Mouse (Mus musculus) midbrain, embryonic 16.5 days (tissue): ENCODE data around the gene Vezf1. TPM values are rescaled to one million over a fixed set of nuclear protein-coding genes. Genes with fewer than 3 reads are reported as not detected.

Source experiments
- ATAC-seq: fragments of 200-750 bp; cut with Nextera tagmentation; 2 replicates; pipeline ENCODE4 v1.8.0; 2017; ENCODE audit warnings: moderate TSS enrichment
- H3K27ac ChIP-seq: fragments of 300-500 bp; sonication (generic); 2 replicates; pipeline ENCODE4 v1.5.1; 2014; ENCODE audit warnings: mild to moderate bottlenecking, low read length, mixed read lengths
- H3K27me3 ChIP-seq: fragments of 300-500 bp; sonication (generic); 2 replicates; pipeline ENCODE4 v1.6.1; 2014; ENCODE audit warnings: low read depth, low read length, mixed read lengths; ENCODE audit not compliant: control insufficient read depth, insufficient read depth
- H3K36me3 ChIP-seq: fragments of 300-500 bp; sonication (generic); 2 replicates; pipeline ENCODE4 v1.6.1; 2014; ENCODE audit warnings: mild to moderate bottlenecking, low read length, moderate library complexity, mixed read lengths; ENCODE audit not compliant: control insufficient read depth, insufficient read depth
- H3K4me1 ChIP-seq: fragments of 300-500 bp; sonication (generic); 2 replicates; pipeline ENCODE4 v1.6.1; 2014; ENCODE audit warnings: mild to moderate bottlenecking, low read length, mixed read lengths; ENCODE audit not compliant: control insufficient read depth, insufficient read depth
- H3K4me2 ChIP-seq: fragments of 300-500 bp; sonication (generic); 2 replicates; pipeline ENCODE4 v1.6.1; 2014; ENCODE audit warnings: mild to moderate bottlenecking, low read length, mixed read lengths
- H3K4me3 ChIP-seq: fragments of 300-500 bp; sonication (generic); 2 replicates; pipeline ENCODE4 v1.5.1; 2014; ENCODE audit warnings: low read depth, mild to moderate bottlenecking, low read length, moderate library complexity, mixed read lengths
- H3K9ac ChIP-seq: fragments of 300-500 bp; sonication (generic); 2 replicates; pipeline ENCODE4 v1.6.1; 2014; ENCODE audit warnings: low read depth, low read length, mixed read lengths
- H3K9me3 ChIP-seq: fragments of 300-500 bp; sonication (generic); replicated peaks from 2 replicates; pipeline ENCODE4 v1.6.1; 2014; ENCODE audit warnings: mild to moderate bottlenecking, low read length, mixed read lengths; ENCODE audit not compliant: control insufficient read depth, poor library complexity, severe bottlenecking
- WGBS: fragments of 180-500 bp; shearing (Covaris S2); extraction: QIAGEN DNeasy Blood & Tissue Kit; methylation state at CpG from one replicate; pipeline ENCODE4 v1.1.7; 2014; 5-methylcytosine and 5-hydroxymethylcytosine counted together
- polyA plus RNA-seq: library from polyadenylated mRNA; unstranded; fragments of >200 nt; fragmentation: Nextera tagmentation; extraction: Ambion mirVana; gene quantifications from 2 replicates; pipeline ENCODE4 v1.2.1, GENCODE M21; 2015

The Vezf1 gene
- polyA plus RNA-seq, result 39.5 and 47.4 TPM in 2 replicates

DNA sequence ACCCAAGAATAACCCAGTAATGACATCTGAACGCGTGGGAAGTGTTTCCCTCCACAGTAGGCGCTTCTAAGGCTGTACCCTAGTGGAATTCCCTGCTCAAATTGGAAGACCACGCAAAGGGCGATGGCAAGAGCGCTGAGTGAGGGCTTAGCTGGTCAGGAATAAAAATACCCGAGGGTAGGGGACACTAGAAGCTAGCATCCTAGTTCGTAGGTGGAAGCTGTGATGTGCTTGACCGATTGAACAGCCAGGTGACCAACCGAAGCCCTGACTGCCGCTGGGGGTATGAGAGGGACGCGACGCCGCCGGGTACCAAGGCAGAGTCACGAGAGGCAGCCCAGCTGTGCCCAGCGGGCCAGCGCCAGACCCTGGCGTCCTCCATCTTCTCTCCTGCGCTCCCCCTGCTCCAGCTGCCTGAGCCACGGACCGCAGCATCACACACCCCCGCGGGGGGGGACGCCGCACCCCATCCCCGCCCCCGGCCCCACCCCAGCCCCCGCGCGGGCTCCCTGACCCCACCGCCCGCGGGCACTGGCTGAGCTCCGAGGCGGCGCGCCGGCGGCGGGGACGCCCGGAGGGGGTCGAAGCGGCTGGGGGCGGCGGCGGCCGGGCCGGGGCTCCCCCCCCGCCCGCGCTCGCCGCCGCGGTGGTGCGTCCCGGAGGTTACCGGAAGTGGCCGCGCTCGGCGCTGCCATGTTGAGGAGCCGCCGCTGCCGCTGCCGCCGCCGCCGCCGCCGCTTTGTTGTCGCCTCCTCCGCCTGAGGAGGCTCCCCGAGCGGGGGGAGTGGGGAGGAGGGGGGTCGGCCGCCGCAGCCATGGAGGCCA lies at the start of gene Vezf1:
Vezf1 (plus strand) TSS at position 694 of the 825 bp plus-strand sequence.
- under 1% methylated on average over 19 of the region's 81 CpGs for WGBS
- H3K9me3 ChIP-seq, result no peaks in the 10 kb centered on the region
- H3K36me3 ChIP-seq, result no peaks in the 10 kb centered on the region
- H3K27ac ChIP-seq, result peak within 1 kb of the TSS; percentile 98
- H3K4me2 ChIP-seq, result peak within 1 kb of the TSS; percentile 82
- no peaks in the 10 kb centered on the region for H3K27me3 ChIP-seq
- H3K4me1 ChIP-seq, result peaks cover 38% of the 10 kb centered on the region
- peak within 1 kb of the TSS; percentile 97 for H3K4me3 ChIP-seq
- peak within 1 kb of the TSS; percentile 97 for H3K9ac ChIP-seq
- peak; percentile 90 for ATAC-seq

DNA sequence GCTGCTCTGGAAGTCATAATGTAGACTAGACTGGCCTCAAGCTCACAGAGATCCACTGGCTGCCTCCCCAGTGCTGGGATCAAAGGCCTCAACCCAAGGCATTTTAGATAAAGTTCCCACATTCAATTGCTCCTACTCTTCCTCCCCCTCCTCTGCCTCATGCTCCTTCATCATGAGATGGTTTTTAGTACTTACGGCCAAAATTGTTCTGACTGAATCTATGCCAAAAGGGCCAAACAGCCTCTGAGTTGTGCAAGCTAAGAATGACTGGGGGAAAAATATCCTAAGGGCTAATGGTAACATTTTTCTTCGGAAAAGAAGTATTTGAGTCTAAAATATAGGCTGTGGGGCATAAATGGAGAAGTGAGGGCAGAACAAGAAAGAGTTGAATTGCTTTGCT lies 44.1 kb upstream of the Vezf1 start:
- Histone ChIP-seq H3K4me3 (no peak overlapping the region), H3K4me1 (no peaks in the 10 kb centered on the region), H3K4me2 (no peak overlapping the region), H3K9me3 (no peaks in the 10 kb centered on the region), H3K27ac (no peak overlapping the region), H3K36me3 (no peaks in the 10 kb centered on the region), H3K27me3 (no peaks in the 10 kb centered on the region), H3K9ac (no peak overlapping the region)
- WGBS, result 90% methylated on average over 2 of the region's 2 CpGs
- ATAC-seq, result no peak

DNA sequence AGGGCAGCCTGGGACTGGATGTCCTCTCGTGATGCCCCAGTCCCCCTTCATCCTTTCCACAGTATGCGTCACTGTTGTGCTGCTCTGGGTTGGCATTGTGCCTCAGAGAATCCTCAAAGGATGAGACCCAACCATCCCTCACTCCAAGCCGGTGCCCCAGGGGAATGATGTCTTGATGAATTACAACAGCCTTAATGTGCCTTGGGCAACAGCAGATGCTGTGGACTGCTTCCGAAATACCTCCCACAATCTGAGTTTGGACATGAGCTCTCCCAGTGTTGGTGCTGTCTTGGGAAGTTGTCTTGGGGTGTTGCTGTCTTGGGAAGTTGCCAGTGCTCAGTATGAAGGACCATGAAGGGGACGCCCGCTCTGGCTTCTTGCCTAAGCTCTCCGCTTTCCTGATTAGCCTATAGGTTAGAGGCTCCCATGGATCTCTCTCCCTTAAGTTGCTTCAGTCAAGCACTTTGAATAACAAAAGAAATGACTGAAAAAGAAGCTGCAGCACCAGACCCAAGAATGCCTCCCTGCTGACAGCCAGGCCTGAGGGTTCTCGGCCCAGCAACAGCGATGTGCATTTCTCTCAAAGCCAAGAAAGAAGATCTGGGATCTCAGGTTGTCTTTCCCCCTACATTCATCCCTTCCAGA lies 40.6 kb upstream of the Vezf1 start:
- H3K27me3 ChIP-seq, result no peaks in the 10 kb centered on the region
- H3K4me1 ChIP-seq, result no peaks in the 10 kb centered on the region
- ATAC-seq, result no peak
- no peak overlapping the region for H3K27ac ChIP-seq
- no peak overlapping the region for H3K4me2 ChIP-seq
- no peak overlapping the region for H3K4me3 ChIP-seq
- H3K36me3 ChIP-seq, result no peaks in the 10 kb centered on the region
- H3K9ac ChIP-seq, result no peak overlapping the region
- WGBS, result 33% methylated on average over 9 of the region's 9 CpGs
- no peaks in the 10 kb centered on the region for H3K9me3 ChIP-seq

DNA sequence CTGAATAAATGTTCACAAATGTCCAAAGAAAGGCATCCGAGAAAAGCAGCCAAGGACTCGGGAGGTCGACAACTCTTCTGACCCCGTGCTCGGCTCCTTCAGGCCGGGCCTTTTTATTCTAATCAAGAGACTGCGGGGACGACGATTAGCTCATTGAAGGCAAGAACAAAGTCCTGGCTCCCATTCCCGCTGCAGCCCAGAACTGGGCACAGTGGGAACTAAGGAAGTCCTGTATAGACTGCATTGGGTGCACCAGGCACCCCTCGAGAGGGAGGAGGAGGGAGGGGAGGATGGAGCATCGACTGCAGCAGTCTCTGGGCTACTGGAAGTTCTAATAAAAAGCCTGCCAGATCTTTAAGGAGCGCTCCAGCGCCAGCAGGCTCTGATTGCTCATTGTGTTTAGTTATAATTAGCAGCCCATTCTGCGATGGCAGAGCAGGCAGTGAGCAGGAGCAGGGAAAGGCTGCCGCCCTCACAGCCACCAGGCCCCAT lies 39.8 kb upstream of the Vezf1 start:
- WGBS, result 6% methylated on average over 16 of the region's 16 CpGs
- no peak overlapping the region for H3K27ac ChIP-seq
- ATAC-seq, result peak; percentile 39; the same call in 1 of the 2 replicates
- no peak overlapping the region for H3K4me2 ChIP-seq
- no peaks in the 10 kb centered on the region for H3K9me3 ChIP-seq
- H3K9ac ChIP-seq, result no peak overlapping the region
- no peaks in the 10 kb centered on the region for H3K27me3 ChIP-seq
- H3K4me3 ChIP-seq, result no peak overlapping the region
- H3K4me1 ChIP-seq, result no peaks in the 10 kb centered on the region
- H3K36me3 ChIP-seq, result no peaks in the 10 kb centered on the region; the same call in 1 of the 2 replicates

DNA sequence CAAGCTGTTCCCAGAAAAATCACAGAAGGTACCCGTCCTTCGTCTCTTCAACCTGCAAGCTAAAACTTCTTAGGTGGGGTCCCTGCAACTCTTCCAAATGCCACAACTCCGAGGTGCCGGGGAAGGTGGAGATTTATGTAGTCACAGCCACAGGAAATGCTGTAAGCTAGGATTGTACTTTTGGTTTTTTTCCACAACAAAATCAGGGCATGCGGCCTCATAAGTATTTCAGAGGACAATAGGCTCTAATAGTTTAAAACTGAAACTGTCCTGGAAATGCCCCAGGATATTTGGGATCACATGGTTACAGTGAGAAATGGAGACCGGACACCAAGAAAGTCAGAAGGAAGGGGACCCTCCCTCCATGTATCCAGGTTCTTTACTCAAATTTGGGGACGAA lies 37.9 kb upstream of the Vezf1 start:
- Histone ChIP-seq H3K9me3 (no peaks in the 10 kb centered on the region), H3K4me3 (no peak overlapping the region), H3K9ac (no peak overlapping the region), H3K4me2 (no peak overlapping the region), H3K4me1 (no peaks in the 10 kb centered on the region), H3K27me3 (no peaks in the 10 kb centered on the region), H3K27ac (no peak overlapping the region), H3K36me3 (no peaks in the 10 kb centered on the region; the same call in 1 of the 2 replicates)
- WGBS, result 90% methylated on average over 7 of the region's 7 CpGs
- ATAC-seq, result no peak

DNA sequence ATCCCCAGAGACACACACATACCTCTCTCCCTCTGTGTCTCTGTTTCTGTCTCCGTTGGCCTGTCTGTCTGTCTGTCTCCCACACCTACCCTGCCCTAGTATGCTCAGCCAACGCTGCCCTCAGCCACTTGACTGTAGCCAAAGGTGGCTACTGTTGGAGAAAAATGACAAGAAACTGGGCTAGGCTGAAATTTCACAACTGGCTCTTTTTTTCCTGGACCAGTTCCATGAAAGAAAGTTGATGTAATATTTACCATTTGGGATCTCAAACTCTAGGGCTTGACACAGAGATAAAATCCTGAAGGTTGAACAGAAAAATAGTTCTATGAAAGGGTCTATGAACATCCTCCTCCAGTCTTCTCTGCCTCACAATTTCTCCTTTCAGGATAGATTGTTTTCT lies 37.2 kb upstream of the Vezf1 start:
- Histone ChIP-seq H3K9me3 (no peaks in the 10 kb centered on the region), H3K4me2 (no peak overlapping the region), H3K36me3 (no peaks in the 10 kb centered on the region; the same call in 1 of the 2 replicates), H3K4me1 (no peaks in the 10 kb centered on the region), H3K27ac (no peak overlapping the region), H3K27me3 (no peaks in the 10 kb centered on the region), H3K9ac (no peak overlapping the region), H3K4me3 (no peak overlapping the region)
- WGBS, result 100% methylated on average over 2 of the region's 2 CpGs
- ATAC-seq, result no peak

DNA sequence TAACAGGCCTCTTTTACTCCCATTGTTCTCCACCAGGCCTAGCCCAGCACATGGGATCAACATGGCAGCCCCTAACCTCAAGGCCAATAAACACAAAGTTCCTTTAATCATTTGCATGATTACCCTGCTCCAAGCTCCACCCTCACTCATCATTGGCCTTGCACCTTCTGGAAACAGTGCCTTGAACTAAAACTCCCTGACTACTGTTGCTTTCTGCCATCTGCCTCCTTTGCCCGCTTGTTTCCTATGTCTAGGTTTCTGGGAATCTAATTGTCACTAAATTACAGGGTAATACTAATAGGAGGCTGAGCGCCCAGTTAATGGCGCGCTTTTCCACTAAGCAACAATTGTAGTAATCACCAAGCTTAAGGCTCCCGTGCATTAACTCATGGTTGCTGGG lies 36.3 kb upstream of the Vezf1 start:
- H3K4me1 ChIP-seq, result no peaks in the 10 kb centered on the region
- H3K9ac ChIP-seq, result no peak overlapping the region
- H3K27ac ChIP-seq, result no peak overlapping the region
- H3K4me3 ChIP-seq, result no peak overlapping the region
- no peaks in the 10 kb centered on the region for H3K9me3 ChIP-seq
- 89% methylated on average over 5 of the region's 5 CpGs for WGBS
- H3K36me3 ChIP-seq, result no peaks in the 10 kb centered on the region; the same call in 1 of the 2 replicates
- H3K4me2 ChIP-seq, result no peak overlapping the region
- ATAC-seq, result no peak
- H3K27me3 ChIP-seq, result no peaks in the 10 kb centered on the region

DNA sequence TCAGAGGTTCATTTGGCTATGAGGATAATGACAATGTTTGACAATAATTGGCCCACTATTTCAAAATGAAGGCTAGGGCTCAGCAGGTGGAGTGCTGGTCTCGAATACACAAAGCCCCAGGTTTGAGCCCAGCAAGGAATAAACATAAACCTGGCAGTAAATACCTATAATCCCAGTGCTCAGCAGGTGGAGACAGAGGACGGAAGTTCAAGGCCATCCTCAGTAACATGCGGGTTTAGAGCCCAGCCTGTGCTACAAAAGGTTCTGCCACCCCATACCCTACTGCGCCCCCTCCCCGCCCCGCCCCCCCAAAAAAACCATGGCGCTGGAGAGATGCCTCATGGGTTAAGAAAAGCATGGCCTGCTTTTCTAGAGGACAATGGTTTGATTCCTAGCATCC lies 32.1 kb upstream of the Vezf1 start:
- WGBS, result 72% methylated on average over 7 of the region's 7 CpGs

DNA sequence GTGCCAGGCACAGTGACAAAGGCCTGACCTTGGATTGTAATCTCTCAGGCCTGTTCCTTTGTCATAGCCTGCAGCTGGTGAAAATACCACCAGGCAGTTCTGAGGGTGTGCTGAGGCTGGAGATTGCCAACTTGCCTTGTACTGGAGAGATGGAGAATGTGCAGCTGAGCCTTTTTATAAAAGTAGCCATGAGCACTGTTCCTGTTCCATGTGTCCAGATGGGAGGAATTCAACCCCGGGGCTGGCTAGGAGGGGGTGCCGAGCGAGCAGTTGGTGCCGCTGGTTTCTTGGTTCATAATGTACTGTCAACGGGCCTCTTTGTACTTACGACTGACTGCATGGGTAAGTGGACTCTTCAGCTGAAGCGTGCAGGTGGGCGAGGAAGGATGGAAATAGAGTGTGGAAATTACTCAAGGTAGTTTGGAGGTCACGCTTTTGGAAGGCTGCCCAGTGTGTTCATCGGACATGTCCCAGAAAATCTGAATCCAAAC lies 31.3 kb upstream of the Vezf1 start:
- no peak overlapping the region for H3K27ac ChIP-seq

More for the DNA sequence above, 32.1 kb upstream of the Vezf1 start:
- H3K4me2 ChIP-seq, result no peak overlapping the region
- no peaks in the 10 kb centered on the region; the same call in 1 of the 2 replicates for H3K36me3 ChIP-seq
- no peaks in the 10 kb centered on the region for H3K27me3 ChIP-seq
- H3K9ac ChIP-seq, result no peak overlapping the region
- H3K4me3 ChIP-seq, result no peak overlapping the region
- no peak for ATAC-seq
- H3K27ac ChIP-seq, result no peak overlapping the region
- H3K9me3 ChIP-seq, result no peaks in the 10 kb centered on the region
- no peaks in the 10 kb centered on the region for H3K4me1 ChIP-seq

More for the DNA sequence above, 31.3 kb upstream of the Vezf1 start:
- H3K9me3 ChIP-seq, result no peaks in the 10 kb centered on the region
- no peak overlapping the region for H3K4me2 ChIP-seq
- no peaks in the 10 kb centered on the region for H3K27me3 ChIP-seq
- no peak for ATAC-seq
- no peaks in the 10 kb centered on the region; the same call in 1 of the 2 replicates for H3K36me3 ChIP-seq
- H3K9ac ChIP-seq, result no peak overlapping the region
- H3K4me1 ChIP-seq, result no peaks in the 10 kb centered on the region
- 85% methylated on average over 10 of the region's 10 CpGs for WGBS
- no peak overlapping the region for H3K4me3 ChIP-seq
